Mouse (Mus musculus) heart, adult 8-10 months (tissue): ENCODE measurements at regions not wholly inside any gene's neighbourhood (a gene's known extent, or its start where the extent isn't known, plus 50 kb on each side); places are given as distances from the start of the nearest gene placed in this dataset.

Source experiments
- DNase-seq: peaks from one replicate; pipeline ENCODE4 v3.0.0; 2022; ENCODE audit warnings: low spot score

DNA sequence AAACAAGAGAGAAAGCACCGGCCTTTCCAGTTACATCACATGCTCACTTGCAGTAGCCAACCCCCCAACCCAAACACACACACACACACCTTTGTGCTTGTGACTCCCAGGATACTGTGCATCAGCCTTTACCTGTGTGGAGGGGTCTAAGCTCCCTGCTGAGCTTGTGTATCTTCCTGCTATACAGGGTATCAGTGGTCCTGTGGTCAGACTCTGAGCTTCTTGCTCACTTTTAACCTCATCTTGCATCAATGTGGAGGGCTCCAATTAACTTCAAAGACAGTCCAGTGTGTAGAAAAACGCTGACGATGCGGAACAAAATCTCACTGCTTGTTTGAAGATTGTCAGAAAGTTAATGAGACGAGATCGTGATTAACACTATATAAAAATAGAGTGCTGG is 71.4 kb upstream of the Gypa start:
- DNase-seq, result no peak

DNA sequence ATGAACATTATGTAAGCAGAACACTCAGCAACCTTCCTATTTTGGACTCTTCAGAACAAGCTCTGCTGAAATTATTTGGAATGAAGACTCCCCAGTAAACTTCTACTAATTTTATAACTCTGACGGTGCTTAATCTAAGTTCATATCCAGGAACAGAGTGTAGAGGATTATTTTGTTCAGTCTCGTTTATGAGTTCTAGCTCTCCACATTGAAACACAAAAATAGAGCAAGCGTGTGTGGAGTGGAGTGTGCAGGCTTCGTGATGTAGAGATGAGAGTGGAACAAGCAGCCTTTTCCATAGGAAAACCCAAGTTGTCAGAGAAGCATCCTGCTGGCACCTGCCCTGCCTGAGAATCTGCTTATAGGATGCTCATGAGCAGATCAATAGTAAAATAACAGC is 77.5 kb upstream of the Gypa start:
- no peak for DNase-seq

DNA sequence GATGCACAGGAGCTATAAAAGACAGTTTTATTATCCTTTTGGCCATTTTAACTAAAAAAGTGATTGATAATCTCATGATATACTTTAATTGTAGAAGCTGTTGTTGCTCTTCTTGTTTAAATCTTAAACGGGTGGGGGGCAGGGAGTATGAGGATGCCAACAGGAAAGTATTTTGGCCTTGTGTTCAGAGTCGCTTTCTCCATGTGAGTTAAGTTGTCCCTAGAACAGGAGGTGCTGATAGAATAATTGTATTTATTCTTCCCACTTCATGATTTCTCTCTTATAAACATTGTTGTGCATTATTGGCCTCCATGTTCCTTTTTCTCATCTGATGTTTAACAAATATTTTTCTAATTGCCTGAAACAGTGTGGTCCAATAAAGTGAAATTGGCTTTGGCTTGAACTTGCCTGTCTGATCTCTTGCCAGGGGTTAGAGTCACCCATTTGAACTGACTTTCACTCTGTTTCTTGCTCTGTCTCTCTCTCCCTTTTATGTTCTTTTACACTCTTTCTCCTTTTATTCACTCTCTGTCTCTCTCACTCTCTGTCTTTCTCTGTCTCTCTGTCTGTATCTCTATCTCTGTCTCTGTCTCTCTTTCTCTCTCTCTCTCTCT is 93.9 kb upstream of the Gypa start:
- DNase-seq, result no peak

DNA sequence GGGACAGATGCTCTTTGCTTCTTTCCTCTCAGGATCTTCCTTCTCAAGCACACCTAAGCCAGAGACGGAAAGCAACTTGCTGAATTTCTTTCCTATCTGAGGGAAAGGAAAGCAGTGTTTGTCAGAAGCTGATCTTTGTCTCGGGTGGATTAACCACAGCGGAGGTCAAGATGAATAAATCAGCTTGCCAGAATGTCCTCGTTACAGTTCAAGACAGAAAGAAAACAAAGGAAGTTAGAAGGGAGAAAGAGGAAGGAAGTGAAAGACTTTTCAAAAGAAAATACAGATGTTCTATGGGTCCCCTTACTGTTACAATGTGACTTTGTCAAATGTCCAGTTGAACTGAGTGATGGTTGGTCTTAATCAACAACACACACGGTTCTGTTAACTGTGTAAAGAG is 98.6 kb upstream of the Gypa start:
- no peak for DNase-seq

DNA sequence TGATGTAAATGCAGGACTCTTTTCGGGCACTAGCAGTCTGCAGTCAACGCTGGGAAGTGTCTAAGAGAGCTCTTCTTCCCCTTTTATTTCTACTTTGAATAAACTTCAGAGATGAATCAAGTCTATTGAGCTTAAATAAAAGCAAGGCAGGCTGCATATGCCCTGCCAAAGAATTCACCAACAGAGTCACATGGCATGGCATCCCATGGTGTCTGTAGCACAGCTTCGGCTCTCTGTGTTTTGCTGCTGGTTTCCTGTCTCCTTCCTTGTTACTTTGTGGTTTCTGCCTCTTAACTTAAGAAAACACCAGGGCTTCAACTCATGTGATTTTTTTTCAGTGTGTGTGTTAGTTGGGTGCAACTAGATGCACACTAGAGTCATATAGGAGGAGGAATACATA is 100.5 kb upstream of the Gypa start:
- DNase-seq, result no peak

DNA sequence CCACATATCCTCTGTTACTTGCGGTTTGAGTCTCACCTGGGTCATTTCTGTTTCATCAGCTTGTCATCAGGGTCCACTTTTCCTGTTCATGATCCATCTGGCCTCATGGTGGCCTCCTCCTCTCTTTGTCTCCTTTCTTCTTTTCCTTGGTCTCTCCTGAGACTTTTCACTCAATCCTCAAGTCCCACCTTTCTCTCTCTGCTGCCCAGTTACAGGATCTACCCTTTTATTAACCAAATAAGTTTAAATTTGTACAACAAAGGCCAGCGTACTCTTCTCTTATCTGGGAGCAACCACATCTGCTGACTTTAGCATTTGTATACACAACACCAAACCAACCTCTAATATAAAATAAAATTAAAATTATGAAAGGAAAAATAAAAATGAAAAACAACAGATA is 124.4 kb upstream of the Gypa start:
- no peak for DNase-seq

DNA sequence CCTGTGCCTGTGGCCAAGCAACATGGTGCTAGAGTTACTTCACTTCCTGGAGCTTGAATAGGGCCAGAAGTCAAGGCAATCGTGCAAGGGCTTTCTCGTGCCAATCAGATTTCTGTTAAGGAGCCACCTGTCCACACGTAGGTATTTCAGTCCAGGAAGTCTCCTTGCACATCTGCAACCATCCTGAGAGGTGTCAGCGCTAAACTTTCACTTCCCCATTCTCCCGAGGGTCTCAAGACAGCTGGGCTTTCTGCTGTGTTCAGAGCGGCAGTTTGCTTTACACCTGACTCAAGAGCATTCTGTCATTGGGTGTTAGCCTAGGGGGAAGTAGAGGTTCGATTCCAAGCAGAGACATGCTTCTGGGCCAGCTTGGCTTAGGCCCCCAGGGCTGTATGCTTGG is 129.5 kb upstream of the Gypa start:
- DNase-seq, result no peak

DNA sequence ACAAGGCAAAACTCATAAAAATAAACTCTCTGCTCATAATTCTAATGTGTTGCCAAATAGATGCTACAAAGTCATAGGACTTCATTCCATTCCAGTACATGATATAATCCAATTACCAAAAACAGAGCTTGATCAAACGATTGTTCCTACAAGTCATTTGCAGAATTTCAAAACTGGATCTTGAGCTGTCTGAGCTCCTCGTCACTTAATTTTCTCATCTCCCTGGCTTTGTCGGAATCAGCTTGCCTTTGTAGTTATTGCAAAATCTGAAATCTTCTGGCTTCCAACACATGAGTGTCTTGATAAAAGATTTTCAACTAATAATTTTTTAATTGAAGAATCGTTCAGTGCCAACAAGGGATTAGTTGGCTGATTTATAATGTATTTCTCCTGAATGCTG is 150.3 kb upstream of the Gypa start:
- no peak for DNase-seq

DNA sequence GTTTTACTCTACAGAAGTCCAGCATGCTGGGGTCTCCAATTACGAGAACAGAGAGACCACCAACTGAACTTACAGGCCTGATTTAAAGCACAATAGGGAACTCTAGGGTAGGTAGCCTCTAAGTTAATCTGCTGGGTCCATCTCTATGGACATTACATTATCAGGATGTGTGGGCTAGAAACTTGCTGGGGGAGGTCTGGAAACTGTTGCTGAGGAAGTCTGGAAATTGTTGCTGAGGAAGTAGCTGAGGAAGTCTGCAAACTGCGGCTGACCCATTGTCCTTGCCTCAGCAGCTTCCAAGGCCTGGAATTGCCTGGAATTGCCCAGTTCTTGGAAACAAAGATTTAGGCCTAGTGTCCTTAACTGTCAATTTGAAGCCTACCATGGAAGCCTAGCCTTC is 155.7 kb upstream of the Gypa start:
- no peak for DNase-seq

DNA sequence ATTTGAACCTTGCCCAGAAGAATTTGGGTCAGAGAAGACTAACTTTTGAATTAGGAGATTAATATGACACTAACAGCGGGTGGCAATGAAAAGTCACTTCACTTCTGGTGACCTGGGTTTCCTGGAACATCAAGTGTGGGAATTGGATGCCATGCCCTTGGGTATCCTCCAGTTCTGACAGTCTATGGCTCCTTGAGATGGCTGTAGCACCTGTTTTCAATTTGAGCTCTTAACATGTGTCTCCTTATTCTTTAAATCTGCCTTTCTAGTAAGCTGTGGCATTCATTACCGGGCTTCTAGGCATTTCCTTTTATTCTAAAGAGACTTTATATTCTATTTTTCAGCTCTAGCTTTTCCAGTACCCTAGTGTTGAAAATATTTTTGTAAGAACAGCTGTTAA is 164.9 kb upstream of the Gypa start:
- DNase-seq, result no peak

DNA sequence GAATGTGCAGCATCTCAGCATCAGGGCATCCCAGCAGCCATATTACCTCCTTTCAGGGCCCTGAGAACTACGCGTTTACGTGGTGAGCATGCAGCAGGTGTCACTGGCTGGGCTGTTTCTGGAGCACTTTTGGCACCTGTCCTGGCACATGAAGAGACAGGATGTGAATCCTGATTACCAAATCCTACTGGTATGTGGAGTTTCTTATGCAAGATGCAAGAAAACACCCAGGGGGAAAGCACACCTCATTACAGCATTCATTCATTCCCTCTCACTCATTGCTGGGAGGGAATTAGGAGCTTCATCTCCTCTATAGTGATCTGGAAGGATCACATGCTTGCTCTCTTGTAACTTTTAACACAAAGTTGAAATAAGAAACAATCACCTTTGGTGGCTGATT is 167.7 kb upstream of the Gypa start:
- DNase-seq, result no peak

DNA sequence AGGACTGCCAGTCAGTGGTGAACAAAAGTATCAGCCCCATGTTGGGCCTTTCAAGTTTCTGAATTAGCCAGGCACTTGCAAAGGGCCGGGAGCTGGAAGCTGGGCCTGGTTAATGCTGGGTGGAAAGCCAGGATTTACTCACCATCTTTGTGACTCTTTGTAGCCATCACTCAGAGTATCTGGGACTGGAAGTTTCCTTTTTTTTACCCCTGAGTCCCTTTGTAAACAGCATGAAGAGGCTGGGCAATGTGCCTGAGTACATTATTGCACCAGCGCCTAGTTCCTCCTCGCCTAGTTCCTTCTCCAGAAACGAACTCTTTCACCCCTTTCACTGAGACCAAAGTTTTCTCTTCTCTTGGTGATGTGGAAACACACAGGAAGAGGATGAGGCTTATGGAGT is 168.4 kb upstream of the Gypa start:
- peak; percentile 3 for DNase-seq

DNA sequence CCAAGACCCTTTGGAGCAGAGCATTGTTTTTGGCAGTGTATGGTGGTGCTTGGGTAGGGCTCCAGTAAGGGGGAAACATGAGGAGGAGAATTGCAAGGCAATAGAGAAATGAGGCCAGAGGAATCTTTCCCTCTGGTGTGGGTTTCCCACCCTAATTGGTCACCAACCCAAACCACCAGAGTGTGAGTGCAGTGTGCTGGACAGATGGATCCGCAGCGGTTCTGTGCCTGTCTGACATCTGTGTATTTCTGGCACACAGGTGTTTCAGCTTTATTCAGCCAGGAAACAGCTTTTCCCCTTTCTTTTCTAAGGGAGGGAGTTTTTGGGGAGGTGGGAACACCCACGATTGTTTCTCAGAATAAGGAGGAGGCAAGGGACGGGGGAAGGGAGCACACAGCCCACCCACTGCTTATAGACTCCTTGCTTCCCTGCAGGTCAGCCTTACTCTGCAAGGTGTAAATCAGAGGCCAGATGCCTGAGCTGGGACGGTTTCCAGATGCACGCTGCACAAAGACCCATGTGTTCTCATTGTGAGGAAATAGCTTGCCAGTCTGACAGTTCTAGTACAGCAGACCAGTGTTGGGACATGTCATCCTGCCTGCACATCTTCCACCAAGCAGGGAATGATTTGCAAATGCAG is 175.2 kb upstream of the Gypa start:
- no peak for DNase-seq

DNA sequence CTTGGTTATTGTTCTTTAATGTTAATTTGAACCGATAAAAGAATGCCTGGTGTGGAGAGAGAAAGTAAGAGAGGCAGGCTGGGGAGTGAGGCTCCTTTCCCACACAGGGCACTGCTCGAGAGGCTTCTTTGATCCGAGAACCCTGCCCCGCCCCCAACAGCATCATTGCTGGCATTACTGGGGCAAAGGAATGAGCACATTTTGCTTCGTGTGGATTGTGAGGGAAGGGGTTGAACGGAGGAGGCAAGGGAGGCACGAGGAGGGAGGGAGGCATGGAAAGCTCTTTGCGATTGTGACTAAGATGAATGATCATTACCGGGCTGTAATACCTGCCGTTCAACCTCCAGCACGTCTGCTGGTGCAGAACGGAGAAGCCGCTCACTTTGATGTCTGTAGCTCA is 178.2 kb upstream of the Gypa start:
- no peak for DNase-seq

DNA sequence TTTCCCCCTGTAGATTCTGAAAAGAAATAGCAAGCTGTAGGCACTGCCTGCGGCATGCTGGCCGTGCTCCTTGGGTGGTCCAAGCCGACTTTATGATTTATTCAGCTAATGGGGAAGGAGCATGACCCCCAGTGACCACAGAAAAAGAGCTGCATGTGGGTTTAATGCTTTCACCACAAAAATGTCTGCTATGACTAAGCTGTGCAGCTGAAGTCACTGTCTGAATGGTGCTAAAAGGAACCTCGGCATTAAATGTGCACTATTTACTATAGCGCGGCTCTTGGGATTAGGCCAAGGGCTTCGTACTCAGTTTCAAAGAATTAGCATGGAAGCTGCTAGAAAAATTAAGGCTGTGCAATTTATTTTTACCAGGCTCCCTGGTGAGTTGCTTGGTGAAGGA is 178.8 kb upstream of the Gypa start:
- DNase-seq, result no peak

DNA sequence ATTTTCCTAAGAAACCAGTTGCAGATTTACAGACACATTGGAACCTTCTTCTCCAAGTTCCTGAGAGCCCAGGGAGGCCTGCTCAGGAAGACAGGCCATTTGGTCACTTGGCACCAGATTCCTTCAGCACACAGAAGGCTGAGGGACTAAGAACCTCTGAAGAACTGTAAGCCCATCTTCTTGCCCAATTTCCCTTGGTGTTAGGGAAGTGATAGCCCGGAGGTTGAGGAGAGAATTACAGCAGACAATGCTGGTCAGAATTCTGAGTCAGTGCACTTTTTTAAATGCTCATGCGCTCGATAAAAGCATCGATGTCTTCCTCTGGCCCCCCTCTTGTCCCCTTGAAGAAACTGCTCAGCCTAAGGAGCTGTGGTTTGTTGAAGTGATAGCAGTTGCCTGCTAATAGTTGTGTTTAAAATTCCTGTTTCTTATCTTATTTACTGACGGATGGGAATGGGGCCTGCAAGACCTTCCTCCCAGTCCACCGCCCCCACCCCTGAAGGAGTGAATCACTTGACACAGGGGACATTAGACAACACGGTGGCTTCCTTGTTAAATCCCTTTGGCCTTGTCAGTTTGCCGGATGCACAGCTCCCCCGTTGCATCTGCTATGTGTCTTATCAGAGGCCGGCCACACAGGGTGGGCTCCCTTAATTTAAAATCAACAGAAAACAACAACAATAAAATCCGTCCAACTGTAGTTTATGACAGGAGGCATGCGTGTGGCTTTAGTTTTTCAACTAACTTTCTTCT is 179.5 kb upstream of the Gypa start:
- no peak for DNase-seq

DNA sequence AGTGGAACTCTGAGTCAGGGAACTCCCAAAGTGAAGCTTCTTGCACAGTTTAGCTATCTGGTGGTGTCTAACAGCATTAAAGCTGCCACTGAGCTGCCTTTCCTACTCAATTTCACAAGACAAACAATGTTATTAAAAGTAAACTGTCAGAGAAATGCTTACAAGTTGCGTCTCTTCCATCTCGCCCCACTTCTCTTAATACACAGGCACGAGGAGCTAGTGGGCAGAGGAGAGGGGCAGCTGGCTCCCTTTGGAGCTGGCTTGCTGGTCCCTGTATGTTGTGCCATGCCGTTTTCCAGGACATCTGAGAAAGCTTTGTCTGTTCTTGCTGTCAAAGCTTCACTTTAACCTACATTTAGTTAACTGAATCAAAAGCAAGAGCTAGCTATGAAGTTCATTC is 185.8 kb upstream of the Gypa start:
- DNase-seq, result no peak

DNA sequence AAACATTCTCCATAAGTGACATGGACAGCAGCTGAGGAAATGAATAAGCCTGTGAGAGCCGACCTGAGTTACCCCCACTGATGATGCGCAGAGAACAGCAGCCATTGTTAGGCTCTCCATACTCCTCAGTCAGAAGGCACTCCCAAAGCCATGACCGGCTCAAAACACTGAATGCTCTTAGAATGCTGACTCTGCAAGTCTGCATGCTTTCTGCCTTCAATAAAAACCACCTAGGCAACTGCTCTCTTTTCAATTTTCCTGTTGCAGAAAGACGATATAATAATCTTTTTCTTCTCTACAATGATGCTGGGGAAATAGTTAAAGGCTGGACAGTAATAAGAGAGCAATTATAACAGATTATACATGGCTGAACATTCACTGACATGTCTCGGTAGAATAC is 195.0 kb upstream of the Gypa start:
- DNase-seq, result no peak

DNA sequence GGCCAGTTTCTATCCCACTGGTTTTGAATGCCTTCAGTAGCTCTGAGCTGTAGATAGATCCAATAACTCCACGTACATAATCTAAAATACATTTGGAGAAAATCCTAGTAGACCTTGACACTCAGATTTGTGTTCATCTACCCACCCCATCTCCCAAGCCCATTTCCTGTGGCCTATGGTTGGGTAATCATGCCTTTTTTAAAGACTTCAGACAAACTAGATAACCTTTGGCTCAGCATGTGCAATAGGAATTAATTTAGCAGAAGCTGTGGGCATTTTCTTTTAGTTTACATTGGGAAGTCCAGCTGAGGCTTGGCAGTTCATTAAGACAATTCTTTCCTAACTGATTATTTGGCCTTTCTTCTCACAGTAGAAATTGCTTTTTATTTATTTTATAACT is 203.3 kb upstream of the Gypa start:
- no peak for DNase-seq

DNA sequence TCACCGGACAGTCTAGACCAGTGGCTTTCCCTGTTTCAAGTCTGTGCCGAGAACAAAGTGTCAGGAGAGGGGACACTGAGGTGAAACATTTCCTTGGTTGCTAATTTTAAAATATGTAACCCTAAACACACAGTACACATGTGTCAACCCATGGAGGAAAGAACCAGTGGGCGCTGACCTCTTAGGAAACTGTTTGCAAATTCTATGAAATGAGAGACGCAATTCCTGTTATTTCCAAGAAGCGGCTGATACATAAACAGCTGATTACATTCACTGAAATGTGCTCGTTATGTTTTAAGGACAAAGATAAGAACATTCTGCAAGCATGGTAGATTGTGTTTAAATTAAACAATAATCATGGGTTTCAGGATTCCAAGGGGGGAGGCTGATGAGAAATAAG is 204.3 kb upstream of the Gypa start:
- no peak for DNase-seq

DNA sequence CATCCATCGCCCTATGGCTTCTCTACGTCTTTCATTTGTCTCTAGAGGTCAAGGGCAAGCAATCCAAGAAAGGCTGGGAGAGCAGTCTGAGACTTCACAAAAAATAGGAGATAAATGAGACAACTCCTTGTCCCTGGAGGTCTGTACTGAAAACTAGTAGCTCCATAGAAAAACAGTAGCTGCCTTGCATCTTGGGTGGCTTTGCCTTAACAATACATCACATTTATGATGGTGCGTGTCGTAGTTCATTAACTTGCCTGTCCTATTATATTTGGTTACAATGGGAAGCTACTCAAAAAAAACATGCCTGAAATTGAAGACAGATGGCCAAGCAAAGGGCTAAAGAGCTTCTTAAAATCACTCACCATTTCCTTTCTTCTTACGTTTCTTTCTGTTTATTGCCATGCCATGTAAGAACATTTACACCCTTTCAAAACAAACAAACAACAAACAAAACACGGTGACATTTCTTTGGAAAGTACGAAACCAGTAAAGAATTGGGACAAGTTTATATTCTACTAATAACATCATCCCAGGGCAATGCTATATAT is 211.2 kb upstream of the Hhip start:
- no peak for DNase-seq

DNA sequence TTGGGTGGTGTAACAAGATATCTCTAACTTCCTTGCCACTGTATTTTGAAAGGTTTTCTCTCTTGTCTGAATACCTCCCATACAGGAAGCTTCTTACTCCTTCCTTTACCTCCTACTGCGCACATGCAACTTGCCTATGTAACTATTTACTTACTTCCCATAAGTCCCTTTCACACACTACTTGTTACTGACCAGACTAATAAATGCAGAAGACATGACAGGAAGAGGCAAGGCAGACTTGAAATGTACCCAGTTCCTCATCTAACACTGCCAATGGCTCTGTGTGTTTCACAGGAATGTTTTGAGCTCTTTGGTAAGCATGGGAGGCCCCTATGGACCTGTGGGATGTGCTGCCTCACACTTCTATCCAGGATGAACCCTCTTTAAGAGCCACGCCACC is 207.1 kb upstream of the Hhip start:
- no peak for DNase-seq

DNA sequence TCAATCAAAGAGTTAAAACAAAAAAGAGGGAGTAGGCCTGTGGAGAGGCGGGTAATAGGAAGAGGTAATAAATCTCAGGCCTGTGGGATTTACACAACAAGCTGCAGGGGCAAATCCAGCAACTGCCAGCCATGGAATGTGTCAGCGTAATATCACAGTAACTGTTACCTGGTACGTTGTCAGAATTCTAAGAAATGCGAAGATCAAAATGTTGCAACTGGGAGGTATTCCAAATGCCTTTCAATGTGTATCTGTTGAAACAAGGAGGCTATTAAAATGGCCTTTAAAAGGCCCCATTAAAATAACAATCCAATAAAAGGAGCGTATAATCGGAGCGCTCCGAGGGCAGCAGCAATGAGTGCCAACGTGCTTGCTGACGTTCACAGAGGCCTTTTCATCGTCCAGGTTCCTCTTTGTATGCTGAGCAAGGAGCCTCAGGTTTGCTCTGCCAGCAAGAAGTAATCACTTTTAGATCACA is 205.7 kb upstream of the Hhip start:
- no peak for DNase-seq
